Mouse (Mus musculus): ENCODE measurements around the gene Rxfp1. TPM values are rescaled to one million over a fixed set of nuclear protein-coding genes. Genes with fewer than 3 reads are reported as not detected.

The Rxfp1 gene
- total RNA-seq, 2 experiments from 2014 or later = not detected

GRCm38 (mm10) chr3:79674641-79675040, 63.0 kb downstream of the Rxfp1 start:
- ATAC-seq (replicated peaks; ENCODE audit: poor library complexity, severe bottlenecking) = no peak

DNA sequence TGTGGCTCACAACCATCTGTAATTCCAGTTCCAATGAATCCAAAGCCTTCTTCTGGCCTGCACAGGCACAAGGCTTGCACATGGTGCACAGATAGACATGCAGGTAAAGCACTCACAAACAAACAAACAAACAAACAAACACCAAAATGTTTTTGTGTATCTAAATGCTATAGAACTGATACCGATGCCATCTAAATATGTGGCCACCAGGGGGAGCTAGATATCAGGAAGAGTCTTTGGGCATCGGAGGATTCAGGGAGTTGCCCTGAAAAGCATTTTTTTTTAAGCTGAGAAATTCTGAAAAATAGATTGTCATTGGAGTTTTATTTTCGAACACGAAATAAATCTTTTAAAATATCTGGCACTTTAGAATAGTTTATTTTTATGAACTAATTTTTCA, 64.6 kb downstream of the Rxfp1 start:
- peak; percentile 55; the same call in 1 of the 2 replicates for ATAC-seq (replicated peaks; ENCODE audit: poor library complexity, severe bottlenecking)

- ATAC-seq (replicated peaks; ENCODE audit: poor library complexity, severe bottlenecking) = no peak
Observed at GRCm38 (mm10) chr3:79672188-79672587, 65.5 kb downstream of the Rxfp1 start.

GRCm38 (mm10) chr3:79670556-79670955, 67.1 kb downstream of the Rxfp1 start:
- no peak for ATAC-seq (replicated peaks; ENCODE audit: poor library complexity, severe bottlenecking)

DNA sequence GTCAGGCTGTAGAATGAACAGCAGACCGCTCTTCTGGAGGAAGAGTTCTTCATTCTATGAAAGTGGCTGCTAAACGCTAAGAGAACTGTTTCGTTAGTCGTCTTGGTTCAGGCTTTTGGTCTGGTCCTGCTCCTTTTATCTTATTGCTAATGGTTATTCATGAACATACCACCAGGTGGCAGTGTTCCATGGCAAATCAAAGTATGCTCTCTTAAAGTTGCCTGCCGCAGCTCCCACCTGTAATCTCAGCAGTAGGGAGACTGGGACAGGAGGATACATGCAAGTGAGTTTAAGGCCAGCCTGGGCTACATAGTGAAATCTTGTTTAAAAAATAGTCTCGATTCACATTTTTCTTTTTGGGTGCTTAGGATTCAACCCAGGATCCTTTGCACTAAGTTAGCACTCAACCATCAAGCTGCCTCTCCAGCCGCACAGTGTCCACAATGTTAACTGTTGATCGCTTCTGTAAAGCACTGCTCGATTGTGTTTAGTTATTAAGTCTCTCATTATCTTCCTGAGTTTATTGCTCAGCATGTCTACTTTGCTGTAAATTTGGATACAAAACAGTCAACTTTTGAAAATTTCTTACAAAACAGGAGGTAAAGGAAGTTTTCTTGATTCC, 72.8 kb downstream of the Rxfp1 start:
- peak; percentile 86 for ATAC-seq (replicated peaks; ENCODE audit: poor library complexity, severe bottlenecking)

- ATAC-seq (replicated peaks; ENCODE audit: poor library complexity, severe bottlenecking) = no peak
Observed at GRCm38 (mm10) chr3:79656682-79657081, 81.0 kb downstream of the Rxfp1 start.

GRCm38 (mm10) chr3:79652129-79652528, 85.6 kb downstream of the Rxfp1 start:
- ATAC-seq (replicated peaks; ENCODE audit: poor library complexity, severe bottlenecking) = no peak

DNA sequence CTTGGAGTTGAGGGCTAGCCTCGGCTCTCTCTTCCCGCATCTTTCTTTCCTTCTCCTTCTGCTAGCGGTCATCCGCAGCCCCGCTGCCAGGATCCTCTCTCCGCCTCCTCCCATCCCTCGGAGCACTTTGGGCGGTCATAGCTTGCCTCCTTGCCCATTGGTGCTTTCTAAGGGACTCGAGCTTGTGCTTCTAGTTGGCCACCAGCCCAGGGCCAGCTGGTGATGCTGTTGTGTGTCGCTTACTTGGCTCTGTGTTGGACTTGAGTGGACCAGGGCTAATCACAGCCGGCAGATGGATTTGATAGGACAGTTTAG, 108.3 kb downstream of the Rxfp1 start, which contains the start of gene Etfdh:
Etfdh (minus strand) TSS at position 85 of the 315 bp plus-strand sequence.
- ATAC-seq (replicated peaks; ENCODE audit: poor library complexity, severe bottlenecking) = peak; percentile 40

GRCm38 (mm10) chr3:79628561-79629415, 108.9 kb downstream of the Rxfp1 start, which contains the start of gene 4930579G24Rik:
Gene 4930579G24Rik (plus strand): TSS chr3:79629079.
- peak; percentile 90 for ATAC-seq (replicated peaks; ENCODE audit: poor library complexity, severe bottlenecking)

DNA sequence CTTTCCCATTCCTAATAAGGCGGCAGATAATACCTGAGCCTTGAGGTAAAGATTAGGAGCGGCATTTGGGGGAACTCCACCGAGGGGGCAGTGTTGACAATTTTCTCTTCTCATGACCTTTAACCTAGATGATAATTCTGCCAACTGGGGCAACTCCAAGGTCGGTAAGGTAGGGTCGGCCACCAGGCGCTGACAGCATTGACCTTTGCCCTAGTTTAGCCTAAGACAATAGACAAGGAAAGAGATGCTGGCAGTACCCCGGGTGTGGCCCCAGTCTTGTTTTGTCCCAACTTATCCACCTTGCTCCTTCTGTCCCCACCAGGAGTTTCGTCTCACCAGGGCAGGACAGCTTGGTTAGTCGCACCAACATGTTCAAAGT, 109.5 kb downstream of the Rxfp1 start:
- ATAC-seq (replicated peaks; ENCODE audit: poor library complexity, severe bottlenecking) = peak; percentile 14

- ATAC-seq (replicated peaks; ENCODE audit: poor library complexity, severe bottlenecking) = peak; percentile 16; the same call in 1 of the 2 replicates
Observed at GRCm38 (mm10) chr3:79627484-79628181, 110.0 kb downstream of the Rxfp1 start.

GRCm38 (mm10) chr3:79609886-79610285, 127.8 kb downstream of the Rxfp1 start:
- ATAC-seq (replicated peaks; ENCODE audit: poor library complexity, severe bottlenecking) = no peak

DNA sequence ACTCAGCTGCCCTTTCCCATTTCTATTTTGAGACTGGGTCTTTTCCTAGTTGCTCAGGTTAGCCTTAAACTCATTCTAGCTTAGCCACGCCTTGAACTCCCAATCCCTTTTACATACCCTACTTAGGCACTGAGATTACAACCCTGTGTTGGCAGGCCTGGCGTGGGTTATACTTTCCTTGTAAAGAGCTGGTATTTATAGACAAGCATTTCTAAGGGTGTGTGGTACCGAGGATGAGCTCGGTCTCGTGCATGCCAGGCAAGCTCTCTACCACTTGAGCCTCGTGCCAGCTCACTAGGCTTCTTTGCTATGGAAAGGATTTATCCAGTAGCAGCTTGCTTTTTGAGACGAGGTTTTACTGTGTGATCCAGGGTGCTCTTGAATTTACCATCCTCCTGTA, 142.2 kb downstream of the Rxfp1 start:
- ATAC-seq (replicated peaks; ENCODE audit: poor library complexity, severe bottlenecking) = no peak

DNA sequence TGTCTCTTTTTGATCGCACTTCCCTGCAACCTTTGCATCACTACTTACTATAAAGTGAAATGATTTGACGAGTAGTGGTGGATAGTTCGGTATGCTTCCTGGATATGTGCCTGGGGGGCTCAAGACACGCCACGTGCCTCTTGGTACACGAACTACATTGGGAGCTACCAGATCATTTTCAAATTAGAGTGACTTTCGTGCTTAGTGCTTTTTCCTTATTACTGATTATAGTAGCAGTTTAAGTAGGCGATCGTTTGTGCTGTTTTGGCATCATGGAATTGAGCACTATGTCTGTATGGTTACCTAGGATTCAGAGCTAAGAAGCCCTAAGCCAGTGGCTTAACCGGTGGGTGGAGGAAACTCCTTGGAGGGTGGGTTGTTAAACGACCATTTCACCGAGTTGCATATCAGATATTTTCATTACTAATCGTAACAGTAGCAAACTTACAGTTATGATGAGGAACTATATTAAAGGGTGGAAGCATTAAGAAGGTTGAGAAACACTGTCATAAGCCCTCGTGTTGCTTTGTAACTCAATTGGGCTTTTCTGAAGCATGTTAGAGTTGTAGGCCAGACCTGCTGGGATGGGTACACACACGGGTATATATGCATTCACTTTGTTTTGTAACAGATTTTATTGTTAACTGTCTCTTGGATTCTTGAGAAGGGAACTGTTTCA, 145.7 kb downstream of the Rxfp1 start:
- 0 out of 2 replicates have a peak, but pooled peaks have one; percentile 7 for ATAC-seq (replicated peaks; ENCODE audit: poor library complexity, severe bottlenecking)

Other genes with a start within 250 kb of the Rxfp1 start
- 13.1 and 13.2 TPM in 2 replicates for gene Fnip2, start 170.1 kb downstream of the Rxfp1 start, total RNA-seq (2014; fragmentation: Nextera tagmentation)
- 6.3 TPM in 2 replicates for gene Fnip2, start 170.1 kb downstream of the Rxfp1 start, total RNA-seq (2017)
- 131 and 212 TPM in 2 replicates for gene Ppid, start 146.5 kb downstream of the Rxfp1 start, total RNA-seq (2014; fragmentation: Nextera tagmentation)
- 358 and 378 TPM in 2 replicates for gene Ppid, start 146.5 kb downstream of the Rxfp1 start, total RNA-seq (2017)
- gene 4930579G24Rik, start 108.8 kb downstream of the Rxfp1 start, total RNA-seq (2014; fragmentation: Nextera tagmentation) = 21.0 and 30.7 TPM in 2 replicates
- gene 4930579G24Rik, start 108.8 kb downstream of the Rxfp1 start, total RNA-seq (2017) = 24.6 and 27.9 TPM in 2 replicates
- gene Etfdh, start 108.4 kb downstream of the Rxfp1 start, total RNA-seq (2014; fragmentation: Nextera tagmentation) = 28.2 and 35.6 TPM in 2 replicates
- gene Etfdh, start 108.4 kb downstream of the Rxfp1 start, total RNA-seq (2017) = 60.0 and 68.4 TPM in 2 replicates
- gene Tmem144, start 114.9 kb upstream of the Rxfp1 start, total RNA-seq (2014; fragmentation: Nextera tagmentation) = 2.8 and 3.0 TPM in 2 replicates
- 2.7 and 2.8 TPM in 2 replicates for gene Tmem144, start 114.9 kb upstream of the Rxfp1 start, total RNA-seq (2017)
- gene Fam198b, start 146.7 kb upstream of the Rxfp1 start, total RNA-seq (2014; fragmentation: Nextera tagmentation) = 0.13 and 0.24 TPM in 2 replicates
- gene Fam198b, start 146.7 kb upstream of the Rxfp1 start, total RNA-seq (2017) = 0.04 and 0.05 TPM in 2 replicates